Mouse (Mus musculus): ENCODE measurements around the gene Vmn2r73.

Vmn2r73 gene

DNA sequence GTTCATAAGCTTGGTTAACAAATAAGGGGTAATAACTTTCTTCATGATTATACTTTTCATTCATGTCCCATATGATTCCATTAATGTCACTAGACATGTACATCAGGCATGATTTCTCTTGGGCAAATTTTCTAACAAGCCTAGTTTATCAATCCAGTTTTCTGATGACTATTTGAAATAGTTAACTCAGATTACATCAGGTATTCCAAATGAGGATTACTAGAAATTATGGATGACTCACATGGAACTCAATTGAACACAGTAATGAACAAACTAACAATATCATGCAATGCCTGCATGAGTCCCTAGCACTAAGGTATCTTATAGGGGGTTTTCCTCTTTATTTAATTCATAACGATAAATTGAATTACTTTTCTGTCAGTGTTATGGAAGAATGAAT, at the start of gene Vmn2r73:
Vmn2r73 (minus strand) TSS at position 101 of the 400 bp plus-strand sequence.
- no peak for DNase-seq

DNA sequence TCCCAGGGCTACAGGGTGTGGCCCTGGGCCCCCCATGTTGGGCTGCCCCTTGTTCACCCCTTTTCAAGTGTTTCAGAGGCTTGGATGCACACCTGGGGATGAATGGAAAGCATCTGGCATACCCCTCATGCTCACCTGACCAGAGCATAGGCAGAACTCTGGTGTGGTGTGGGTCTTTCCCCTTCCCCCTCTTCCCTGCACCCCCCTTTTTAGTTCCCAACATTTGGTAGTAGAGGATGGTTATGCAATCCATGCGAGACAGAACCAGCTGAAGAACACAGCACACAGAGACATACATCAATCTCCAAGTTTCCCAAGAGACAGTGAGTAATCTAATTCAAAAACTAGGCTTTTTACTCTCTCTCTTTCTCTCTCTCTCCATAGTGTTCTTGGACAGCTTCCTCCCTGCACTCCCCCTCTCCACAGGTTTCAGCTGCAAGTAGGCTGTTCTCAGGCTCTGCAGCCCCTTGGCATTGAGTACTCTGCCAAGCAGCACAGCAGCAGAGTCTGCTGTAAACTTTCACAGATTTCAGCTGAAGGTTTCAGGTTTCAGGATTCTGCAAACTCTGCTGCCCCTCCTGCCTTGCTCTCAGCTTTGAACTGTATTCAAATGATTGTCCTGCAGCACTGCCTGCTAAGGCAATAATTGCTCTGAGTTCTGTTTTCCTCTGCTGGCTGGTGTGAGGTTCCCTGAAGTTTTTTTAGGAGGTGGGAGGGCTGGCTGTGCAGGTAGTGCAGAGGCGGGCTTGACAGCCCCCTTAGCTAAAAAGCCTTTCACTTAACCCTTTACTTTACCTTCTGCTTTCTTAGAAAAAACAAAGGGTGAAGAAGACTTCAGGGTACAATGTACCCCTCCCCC, 35.7 kb downstream of the Vmn2r73 start:
- DNase-seq, result no peak

DNA sequence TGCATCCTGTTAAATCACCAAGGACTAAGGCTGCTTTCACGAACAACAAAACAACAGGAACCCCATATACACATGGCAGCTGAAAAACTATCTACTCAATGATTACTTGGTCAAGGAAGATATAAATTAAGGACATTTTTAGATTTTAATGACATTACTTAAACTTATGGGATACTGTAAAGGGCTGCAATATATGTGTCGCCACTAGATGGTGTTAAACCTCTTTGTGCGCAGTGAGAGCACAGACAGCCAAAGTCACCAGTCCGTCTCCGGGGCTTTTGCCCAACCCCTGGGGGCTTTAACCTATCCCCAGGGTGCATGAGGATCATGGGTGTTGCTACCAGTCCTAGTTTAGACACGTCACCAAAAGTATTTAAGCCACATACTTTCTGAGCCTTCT, 58.0 kb downstream of the Vmn2r73 start:
- DNase-seq, result peak in 1 of 2 experiments; percentile 2
